ENCODE assay signal across 8 mouse cellular contexts in genomic region chr4:41639913-41640507, GRCm38 (mm10). TPM values are rescaled to one million over a fixed set of nuclear protein-coding genes. Genes with fewer than 3 reads are reported as not detected.
DNase-seq lines count a peak whose midpoint lies in the region; ATAC-seq and TF ChIP-seq lines count a peak whose summit lies in the region.

Gene Enho, minus strand, starts transcription at chr4:41640324.

- TF ChIP-seq CTCF in MEL (IDR thresholded peaks at IDR 0.05 in 2 of 3, conservative IDR thresholded peaks at IDR 0.05 in 1 of 3; ENCODE audit: control insufficient read depth in 1 of 3, insufficient read depth in 1 of 3, low read depth in 2 of 3, low read length in 3 of 3, poor library complexity in 1 of 3, severe bottlenecking in 1 of 3), result no peak
- TF ChIP-seq CTCF in cerebellum, adult 2 months (IDR thresholded peaks at IDR 0.05; ENCODE audit: borderline replicate concordance, insufficient read depth, low read depth, low read length), result no peak
- no peak for TF ChIP-seq CTCF in forebrain, postnatal 0 days (IDR thresholded peaks at IDR 0.05; ENCODE audit: low read depth)
- TF ChIP-seq CTCF in layer of hippocampus, adult 2 months (conservative IDR thresholded peaks at IDR 0.05), result no peak
- no peak for TF ChIP-seq CTCF in lung, adult 2 months (IDR thresholded peaks at IDR 0.05; ENCODE audit: insufficient read depth, low read length)

- no peak for TF ChIP-seq RAD21 in MEL (IDR thresholded peaks at IDR 0.05; ENCODE audit: low read depth, low read length)

- no peaks in the 10 kb centered on the region for H3K9me3 ChIP-seq in MEL (replicated peaks; ENCODE audit: insufficient read depth, low read length)
- no peaks in the 10 kb centered on the region for H3K9me3 ChIP-seq in forebrain, postnatal 0 days (ENCODE audit: low read length)

- no peak for TF ChIP-seq EP300 in MEL (IDR thresholded peaks at IDR 0.05; ENCODE audit: low read depth in 1 of 2, low read length in 2 of 2)

- no peaks in the 10 kb centered on the region for H3K79me2 ChIP-seq in MEL (ENCODE audit: control insufficient read depth, insufficient read depth, low read length, poor library complexity)

- H3K4me1 ChIP-seq in MEL (ENCODE audit: control insufficient read depth in 1 of 2, insufficient read depth in 2 of 2, low read length in 2 of 2), result peaks cover 0 to 10% of the 10 kb centered on the region in 2 experiments; a peak in 2 of 4 replicates
- H3K4me1 ChIP-seq in cerebellum, adult 2 months (ENCODE audit: control insufficient read depth, insufficient read depth, low read length), result peaks cover 44% of the 10 kb centered on the region
- H3K4me1 ChIP-seq in forebrain, postnatal 0 days (ENCODE audit: insufficient read depth), result peaks cover 12% of the 10 kb centered on the region
- no peaks in the 10 kb centered on the region; the same call in 1 of the 2 replicates for H3K4me1 ChIP-seq in lung, adult 2 months (ENCODE audit: control insufficient read depth, insufficient read depth, low read length)

- H3K4me3 ChIP-seq in MEL (ENCODE audit: control insufficient read depth in 1 of 2, insufficient read depth in 1 of 2, low read depth in 2 of 2, low read length in 2 of 2), result peak within 1 kb of the TSS; percentile 26 to 33; a peak in 2 of 4 replicates
- peak within 1 kb of the TSS; percentile 95 for H3K4me3 ChIP-seq in cerebellum, adult 2 months (replicated peaks; ENCODE audit: insufficient read depth, low read depth, low read length)
- peak within 1 kb of the TSS; percentile 57 for H3K4me3 ChIP-seq in forebrain, postnatal 0 days (ENCODE audit: low read depth, low read length)
- peak within 1 kb of the TSS; percentile 82 for H3K4me3 ChIP-seq in layer of hippocampus, adult 2 months
- peak within 1 kb of the TSS; percentile 65 for H3K4me3 ChIP-seq in lung, adult 2 months (replicated peaks; ENCODE audit: extremely low read depth, low read depth, low read length)

- H3K4me2 ChIP-seq in forebrain, postnatal 0 days (ENCODE audit: low read depth), result peak within 1 kb of the TSS; percentile 73

- peaks cover 1 to 3% of the 10 kb centered on the region in 2 experiments; a peak in 3 of 4 replicates for H3K27me3 ChIP-seq in MEL (ENCODE audit: control insufficient read depth in 1 of 2, insufficient read depth in 2 of 2, low read length in 2 of 2)
- no peaks in the 10 kb centered on the region for H3K27me3 ChIP-seq in cerebellum, adult 2 months (ENCODE audit: control insufficient read depth, insufficient read depth, low read length)
- no peaks in the 10 kb centered on the region for H3K27me3 ChIP-seq in forebrain, postnatal 0 days (ENCODE audit: insufficient read depth, low read length)

- 2% methylated on average over 57 of the region's 74 CpGs for WGBS in cerebellum, adult 2 months
- WGBS in forebrain, postnatal 0 days, result 2% methylated on average over 44 of the region's 74 CpGs
- WGBS in lung, adult 2 months, result under 1% methylated on average over 72 of the region's 74 CpGs

- DNase-seq in MEL (ENCODE audit: low read depth, low spot score), result peak; percentile 89
- peak; percentile 96 to 98 for DNase-seq in cerebellum, adult 2 months
- peak; percentile 95 for DNase-seq in forebrain, postnatal 0 days
- DNase-seq in heart, postnatal 36 days, result peak; percentile 97
- DNase-seq in layer of hippocampus, adult 2 months (ENCODE audit: low spot score in 2 of 2), result peak; percentile 94 to 98
- peak; percentile 95 for DNase-seq in lung, adult 2 months
- DNase-seq in testis, postnatal 14 days (ENCODE audit: low spot score), result peak; percentile 89

- peak; percentile 92 for ATAC-seq in forebrain, postnatal 0 days
- peak; percentile 80 for ATAC-seq in neutrophil, adult 5-6 weeks (ENCODE audit: extremely low read depth, insufficient number of reproducible peaks, low FRiP score, poor library complexity, severe bottlenecking)

- H3K36me3 ChIP-seq in MEL (ENCODE audit: control insufficient read depth in 1 of 2, insufficient read depth in 2 of 2, low read length in 2 of 2), result no peaks in the 10 kb centered on the region
- H3K36me3 ChIP-seq in forebrain, postnatal 0 days (ENCODE audit: insufficient read depth), result no peaks in the 10 kb centered on the region; the same call in 1 of the 2 replicates

- intact Hi-C loops in heart, postnatal 36 days (cut with DNase I), result no loop called here

- no peak for TF ChIP-seq POLR2A in MEL (IDR thresholded peaks at IDR 0.05; ENCODE audit: control insufficient read depth in 1 of 2, insufficient read depth in 1 of 2, low read depth in 1 of 2, low read length in 2 of 2, poor library complexity in 1 of 2)
- TF ChIP-seq POLR2A in cerebellum, adult 2 months (IDR thresholded peaks at IDR 0.05; ENCODE audit: borderline replicate concordance, insufficient read depth, low read length), result peak; percentile 39; the same call in 1 of the 2 replicates
- TF ChIP-seq POLR2A in lung, adult 2 months (IDR thresholded peaks at IDR 0.05; ENCODE audit: borderline replicate concordance, extremely low read depth, low read depth, low read length), result no peak

- H3K9ac ChIP-seq in MEL (ENCODE audit: control insufficient read depth, low read depth, low read length, poor library complexity, severe bottlenecking), result peak within 1 kb of the TSS; percentile 45
- peak within 1 kb of the TSS; percentile 77 for H3K9ac ChIP-seq in forebrain, postnatal 0 days

- no peak within 1 kb of the TSS for H3K27ac ChIP-seq in MEL (ENCODE audit: control insufficient read depth, low read depth, low read length)
- H3K27ac ChIP-seq in cerebellum, adult 2 months (ENCODE audit: insufficient read depth, low read length), result peak within 1 kb of the TSS; percentile 94
- peak within 1 kb of the TSS; percentile 75 for H3K27ac ChIP-seq in forebrain, postnatal 0 days (ENCODE audit: low read depth, low read length)
- H3K27ac ChIP-seq in layer of hippocampus, adult 2 months, result peak within 1 kb of the TSS; percentile 93

TF ChIP-seq in MEL, 35 proteins besides CTCF, POLR2A, EP300 and RAD21 (continues in another document):
- no peak for TF ChIP-seq MYC (IDR thresholded peaks at IDR 0.05; ENCODE audit: low read depth, low read length)
- TF ChIP-seq MAZ (IDR thresholded peaks at IDR 0.05; ENCODE audit: low read depth, low read length), result peak; percentile 66; the same call in 1 of the 2 replicates
- TF ChIP-seq ELF1 (IDR thresholded peaks at IDR 0.05; ENCODE audit: low read depth, low read length), result no peak
- TF ChIP-seq CHD1 (IDR thresholded peaks at IDR 0.05; ENCODE audit: low read depth, low read length), result no peak
- TF ChIP-seq JUND (IDR thresholded peaks at IDR 0.05; ENCODE audit: low read depth, low read length), result no peak
- no peak for TF ChIP-seq MAFK (IDR thresholded peaks at IDR 0.05; ENCODE audit: borderline replicate concordance, low read depth, low read length)
- no peak for TF ChIP-seq USF2 (IDR thresholded peaks at IDR 0.05; ENCODE audit: borderline replicate concordance in 1 of 2, insufficient read depth in 1 of 2, low read depth in 1 of 2, low read length in 2 of 2)
- TF ChIP-seq TBP (IDR thresholded peaks at IDR 0.05; ENCODE audit: low read depth, low read length), result no peak
- TF ChIP-seq ZKSCAN1 (IDR thresholded peaks at IDR 0.05; ENCODE audit: low read depth, low read length), result no peak
- TF ChIP-seq HCFC1 (IDR thresholded peaks at IDR 0.05; ENCODE audit: low read depth, low read length), result no peak
- TF ChIP-seq TAL1 (IDR thresholded peaks at IDR 0.05; ENCODE audit: low read length), result no peak
- no peak for TF ChIP-seq GABPA (IDR thresholded peaks at IDR 0.05; ENCODE audit: low read depth, low read length)
- TF ChIP-seq MYB (IDR thresholded peaks at IDR 0.05; ENCODE audit: low read depth, low read length), result no peak
- TF ChIP-seq NELFE (IDR thresholded peaks at IDR 0.05; ENCODE audit: low read depth, low read length), result no peak
- TF ChIP-seq MAX (IDR thresholded peaks at IDR 0.05; ENCODE audit: low read length), result 0 out of 2 replicates have a peak, but pooled peaks have one; percentile 17
- TF ChIP-seq USF1 (IDR thresholded peaks at IDR 0.05; ENCODE audit: low read depth, low read length), result no peak
- no peak for TF ChIP-seq GATA1 (IDR thresholded peaks at IDR 0.05; ENCODE audit: low read depth, low read length)
- TF ChIP-seq ETS1 (IDR thresholded peaks at IDR 0.05; ENCODE audit: low read depth, low read length), result no peak
- TF ChIP-seq CHD2 (IDR thresholded peaks at IDR 0.05; ENCODE audit: low read length), result no peak
- no peak for TF ChIP-seq POLR2AphosphoS2 (IDR thresholded peaks at IDR 0.05; ENCODE audit: low read length)
- TF ChIP-seq RCOR1 (IDR thresholded peaks at IDR 0.05; ENCODE audit: low read depth, low read length), result no peak
- no peak for TF ChIP-seq MEF2A (IDR thresholded peaks at IDR 0.05; ENCODE audit: extremely low read depth, insufficient replicate concordance, low read depth, low read length, poor library complexity, severe bottlenecking)
- no peak for TF ChIP-seq ZNF384 (IDR thresholded peaks at IDR 0.05; ENCODE audit: low read depth, low read length)
- TF ChIP-seq POLR2AphosphoS5 (IDR thresholded peaks at IDR 0.05; ENCODE audit: borderline replicate concordance, low read depth, low read length), result no peak
- TF ChIP-seq E2F4 (IDR thresholded peaks at IDR 0.05; ENCODE audit: borderline replicate concordance, low read depth, low read length), result no peak
- TF ChIP-seq UBTF (IDR thresholded peaks at IDR 0.05; ENCODE audit: borderline replicate concordance, insufficient read depth, low read depth, low read length), result peak; percentile 99
- no peak for TF ChIP-seq NRF1 (IDR thresholded peaks at IDR 0.05; ENCODE audit: insufficient read depth, low read depth, low read length, poor library complexity, severe bottlenecking)
- TF ChIP-seq SMC3 (IDR thresholded peaks at IDR 0.05; ENCODE audit: low read depth, low read length), result no peak
- TF ChIP-seq ZMIZ1 (IDR thresholded peaks at IDR 0.05; ENCODE audit: low read depth, low read length), result no peak
- TF ChIP-seq MXI1 (IDR thresholded peaks at IDR 0.05; ENCODE audit: low read depth, low read length), result 0 out of 2 replicates have a peak, but pooled peaks have one; percentile 20
- no peak for TF ChIP-seq SIN3A (IDR thresholded peaks at IDR 0.05; ENCODE audit: low read length)

RNA-seq across cellular contexts. Expression of gene Enho, which starts in this region (rescaled TPM):
- 0.19 TPM in 1 of 2 replicates, not detected in the other for total RNA-seq in MEL (2012; rRNA removed)
- under 1 TPM in 1 of 2 experiments, not detected in 1; 0.40 TPM for polyA plus RNA-seq in MEL (2012; ENCODE audit: insufficient read depth in 1 of 2, insufficient read length in 2 of 2, low read depth in 1 of 2, low replicate concordance in 2 of 2, missing spikeins in 1 of 2)
- 168 and 174 TPM in 2 replicates for polyA plus RNA-seq in cerebellum, adult 2 months (2012; rRNA removed)
- 106 and 130 TPM in 2 replicates for total RNA-seq in forebrain, postnatal 0 days (2014; rRNA removed)
- polyA plus RNA-seq in forebrain, postnatal 0 days (2015; fragmentation: Nextera tagmentation; extraction: Ambion mirVana), result 117 and 122 TPM in 2 replicates
- 1 to 10 TPM; 9.1 to 9.9 TPM for total RNA-seq in heart, postnatal 36 days (2021)
- 10 to 100 TPM; 59.7 to 62.0 TPM for total RNA-seq in layer of hippocampus, adult 2 months (2021)
- 36.4 and 48.9 TPM in 2 replicates for polyA plus RNA-seq in lung, adult 2 months (2012; rRNA removed)
- not detected in 2 replicates for total RNA-seq in neutrophil, adult 5-6 weeks (2017)

Comparison
In these comparisons a context has a peak if more than half of its experiments do, and no peak if none do; other contexts are left out.
1. RNA of gene Enho (polyA plus RNA-seq): 168 to 174 TPM in cerebellum, adult 2 months, 117 to 122 TPM in forebrain, postnatal 0 days and 36.4 to 48.9 TPM in lung, adult 2 months; 0.40 TPM in MEL; every median in the first group is over 10 times any median in the second.
2. Peak in DNase-seq, H3K4me3 ChIP-seq and H3K9ac ChIP-seq in MEL; RNA of the gene not detected or under 1 TPM.
3. Peak in ATAC-seq in neutrophil, adult 5-6 weeks; RNA of the gene not detected or under 1 TPM.
4. H3K4me3 ChIP-seq: peak in every context shown above with its lines; median percentile 95 in cerebellum, adult 2 months; 82 in layer of hippocampus, adult 2 months; 65 in lung, adult 2 months; 57 in forebrain, postnatal 0 days; 30 in MEL.
5. Peak in every context shown above with its lines, with median percentiles within 50 percentile points of each other: DNase-seq.